In genomic region chr8:127262926-127263325, GRCm38 (mm10) we compare ENCODE assay signal across 24 mouse cellular contexts.
A peak's percentile ranks its signal among the peaks of the same experiment; 100 is the strongest.
DNase-seq lines count a peak whose midpoint lies in the region; ATAC-seq lines count a peak whose summit lies in the region.
"Had no signal": no experiment of that assay in that cellular context is flagged by ENCODE, and none has a peak within 500 bp of the region (broad histone marks: within the 10 kb centered on the region; RNA-seq: fewer than 3 reads in every experiment).

No protein-coding gene starts in this region.

- peaks cover 33% of the 10 kb centered on the region for H3K4me1 ChIP-seq in hindbrain, embryonic 14.5 days (replicated peaks; ENCODE audit: control insufficient read depth, insufficient read depth, low read length)
- peaks cover 26% of the 10 kb centered on the region for H3K4me1 ChIP-seq in hindbrain, embryonic 12.5 days
- H3K4me1 ChIP-seq in neural tube, embryonic 13.5 days (replicated peaks), result peaks cover 49% of the 10 kb centered on the region
- peaks cover 22% of the 10 kb centered on the region for H3K4me1 ChIP-seq in neural tube, embryonic 15.5 days

- H3K36me3 ChIP-seq in hindbrain, embryonic 14.5 days (replicated peaks; ENCODE audit: control insufficient read depth, insufficient read depth), result no peaks in the 10 kb centered on the region
- H3K36me3 ChIP-seq in hindbrain, embryonic 12.5 days, result no peaks in the 10 kb centered on the region
- H3K36me3 ChIP-seq in neural tube, embryonic 13.5 days, result no peaks in the 10 kb centered on the region
- no peaks in the 10 kb centered on the region for H3K36me3 ChIP-seq in neural tube, embryonic 15.5 days
- H3K36me3 ChIP-seq: embryonic facial prominence, embryonic 10.5 days; embryonic facial prominence, embryonic 12.5 days; forebrain, embryonic 15.5 days; G1E had no signal

- H3K9me3 ChIP-seq in hindbrain, embryonic 14.5 days (ENCODE audit: control insufficient read depth, low read length), result no peaks in the 10 kb centered on the region
- H3K9me3 ChIP-seq in hindbrain, embryonic 12.5 days (replicated peaks), result no peaks in the 10 kb centered on the region
- 0 out of 2 replicates have a peak, but pooled peaks cover 3% of the 10 kb centered on the region for H3K9me3 ChIP-seq in neural tube, embryonic 13.5 days
- H3K9me3 ChIP-seq in neural tube, embryonic 15.5 days (replicated peaks), result no peaks in the 10 kb centered on the region
- H3K9me3 ChIP-seq: embryonic facial prominence, embryonic 10.5 days; embryonic facial prominence, embryonic 12.5 days; forebrain, embryonic 13.5 days; forebrain, embryonic 15.5 days had no signal

- no peak overlapping the region for H3K4me3 ChIP-seq in hindbrain, embryonic 14.5 days (replicated peaks; ENCODE audit: low read length)
- H3K4me3 ChIP-seq in hindbrain, embryonic 12.5 days, result no peak overlapping the region
- H3K4me3 ChIP-seq in neural tube, embryonic 13.5 days, result no peak overlapping the region
- H3K4me3 ChIP-seq in neural tube, embryonic 15.5 days (replicated peaks), result no peak overlapping the region
- H3K4me3 ChIP-seq: embryonic facial prominence, embryonic 10.5 days; embryonic facial prominence, embryonic 12.5 days; forebrain, embryonic 13.5 days; forebrain, embryonic 15.5 days had no signal

- WGBS in hindbrain, embryonic 14.5 days, result 78% methylated on average over 4 of the region's 4 CpGs
- 80% methylated on average over 4 of the region's 4 CpGs for WGBS in hindbrain, embryonic 12.5 days
- WGBS in neural tube, embryonic 13.5 days, result 89% methylated on average over 4 of the region's 4 CpGs
- 84% methylated on average over 4 of the region's 4 CpGs for WGBS in neural tube, embryonic 15.5 days

- H3K27ac ChIP-seq in hindbrain, embryonic 14.5 days, result peak overlapping the region; percentile 20; the same call in 1 of the 2 replicates
- no peak overlapping the region for H3K27ac ChIP-seq in hindbrain, embryonic 12.5 days
- 0 out of 2 replicates have a peak overlapping the region, but pooled peaks have one; percentile 34 for H3K27ac ChIP-seq in neural tube, embryonic 13.5 days (replicated peaks)
- no peak overlapping the region for H3K27ac ChIP-seq in neural tube, embryonic 15.5 days (replicated peaks)
- H3K27ac ChIP-seq: embryonic facial prominence, embryonic 10.5 days; embryonic facial prominence, embryonic 12.5 days; forebrain, embryonic 13.5 days; forebrain, embryonic 15.5 days had no signal

- no peak for ATAC-seq in hindbrain, embryonic 14.5 days (ENCODE audit: low FRiP score)
- ATAC-seq in hindbrain, embryonic 12.5 days (ENCODE audit: low FRiP score), result no peak
- ATAC-seq in neural tube, embryonic 13.5 days (ENCODE audit: low read depth), result no peak
- no peak for ATAC-seq in neural tube, embryonic 15.5 days (ENCODE audit: low FRiP score)
- ATAC-seq: activated CD4-positive, CD25-positive, alpha-beta regulatory T cell, adult 4 months; CD4-positive, CD25-positive, alpha-beta regulatory T cell, adult 4 months; forebrain, embryonic 13.5 days; forebrain, embryonic 15.5 days; Patski had no signal

- H3K4me2 ChIP-seq in hindbrain, embryonic 14.5 days (replicated peaks), result no peak overlapping the region
- no peak overlapping the region for H3K4me2 ChIP-seq in hindbrain, embryonic 12.5 days (replicated peaks)
- H3K4me2 ChIP-seq in neural tube, embryonic 13.5 days, result no peak overlapping the region
- H3K4me2 ChIP-seq in neural tube, embryonic 15.5 days, result no peak overlapping the region
- H3K4me2 ChIP-seq: embryonic facial prominence, embryonic 12.5 days; forebrain, embryonic 13.5 days; forebrain, embryonic 15.5 days had no signal

- no peak overlapping the region for H3K9ac ChIP-seq in hindbrain, embryonic 14.5 days
- no peak overlapping the region for H3K9ac ChIP-seq in hindbrain, embryonic 12.5 days
- H3K9ac ChIP-seq in neural tube, embryonic 13.5 days, result no peak overlapping the region
- no peak overlapping the region for H3K9ac ChIP-seq in neural tube, embryonic 15.5 days (replicated peaks)
- H3K9ac ChIP-seq: embryonic facial prominence, embryonic 12.5 days; forebrain, embryonic 13.5 days; forebrain, embryonic 15.5 days had no signal

- DNase-seq in heart, adult 11 months, result peak; percentile 71
- DNase-seq in heart, adult 9 months (ENCODE audit: low spot score in 2 of 2), result no peak
- no peak for DNase-seq in hindbrain, embryonic 14.5 days (ENCODE audit: low spot score)
- DNase-seq: adrenal gland, adult 8-10 months; adrenal gland, postnatal 14 days; adrenal gland, postnatal 36 days; B cell, adult 2 months; cerebellum, adult 11-12 months; cerebellum, adult 2 months; cerebellum, adult 9-10 months; cerebellum, postnatal 10 days; cerebellum, postnatal 25 days had no signal

- no peaks in the 10 kb centered on the region for H3K27me3 ChIP-seq in hindbrain, embryonic 14.5 days (ENCODE audit: control insufficient read depth, insufficient read depth, low read length)
- no peaks in the 10 kb centered on the region for H3K27me3 ChIP-seq in hindbrain, embryonic 12.5 days
- 0 out of 2 replicates have a peak, but pooled peaks cover 2% of the 10 kb centered on the region for H3K27me3 ChIP-seq in neural tube, embryonic 13.5 days
- H3K27me3 ChIP-seq in neural tube, embryonic 15.5 days (replicated peaks), result no peaks in the 10 kb centered on the region
- H3K27me3 ChIP-seq: CH12.LX; embryonic facial prominence, embryonic 12.5 days; forebrain, embryonic 13.5 days; forebrain, embryonic 15.5 days; Patski had no signal

Comparison
In these comparisons a context has a peak if more than half of its experiments do, and no peak if none do; other contexts are left out.
1. H3K27ac ChIP-seq: peak in hindbrain, embryonic 14.5 days (single experiment) and neural tube, embryonic 13.5 days (single experiment); none in hindbrain, embryonic 12.5 days (single experiment) and neural tube, embryonic 15.5 days (single experiment).